Mouse (Mus musculus): ENCODE results near the gene Agap1. TPM values are rescaled to one million over a fixed set of nuclear protein-coding genes. Genes with fewer than 3 reads are reported as not detected.

Gene Agap1
- total and polyA plus RNA-seq, 3 experiments = 0.01 TPM; not detected in 2

DNA sequence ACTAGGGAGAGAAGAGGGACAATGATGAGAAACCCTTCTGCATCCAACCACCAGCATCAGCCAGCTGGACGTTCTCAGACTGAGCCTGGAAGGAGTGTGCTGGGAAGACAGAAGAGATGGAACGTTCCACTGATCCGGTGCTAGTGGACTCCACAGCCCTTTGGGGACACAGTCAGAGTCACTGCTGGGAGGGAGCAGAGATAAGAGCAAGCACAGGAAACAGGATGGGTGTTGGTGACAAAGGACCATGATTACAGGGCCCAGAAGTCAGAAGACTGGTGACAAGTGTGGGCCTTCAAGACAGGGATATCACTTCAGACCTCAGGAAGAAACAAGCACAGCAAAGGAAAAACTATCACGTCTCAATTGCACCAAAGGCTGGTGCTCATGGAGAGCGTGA, 25.9 kb upstream of the Agap1 start:
- no peak for TF ChIP-seq MAX (IDR thresholded peaks at IDR 0.05; ENCODE audit: low read length)
- no peak for TF ChIP-seq POLR2AphosphoS5 (IDR thresholded peaks at IDR 0.05; ENCODE audit: borderline replicate concordance, low read depth, low read length)
- TF ChIP-seq ZKSCAN1 (IDR thresholded peaks at IDR 0.05; ENCODE audit: low read depth, low read length) = no peak
- no peak for TF ChIP-seq ETS1 (IDR thresholded peaks at IDR 0.05; ENCODE audit: low read depth, low read length)
- no peak for TF ChIP-seq E2F4 (IDR thresholded peaks at IDR 0.05; ENCODE audit: borderline replicate concordance, low read depth, low read length)
- TF ChIP-seq GATA1 (IDR thresholded peaks at IDR 0.05; ENCODE audit: low read depth, low read length) = no peak
- H3K79me2 ChIP-seq (ENCODE audit: control insufficient read depth, insufficient read depth, low read length, poor library complexity) = no peaks in the 10 kb centered on the region
- H3K4me3 ChIP-seq (ENCODE audit: control insufficient read depth in 1 of 2, insufficient read depth in 1 of 2, low read depth in 2 of 2, low read length in 2 of 2) = no peak overlapping the region
- no peaks in the 10 kb centered on the region for H3K27me3 ChIP-seq (ENCODE audit: control insufficient read depth in 1 of 2, insufficient read depth in 2 of 2, low read length in 2 of 2)
- no peaks in the 10 kb centered on the region for H3K4me1 ChIP-seq (ENCODE audit: control insufficient read depth in 1 of 2, insufficient read depth in 2 of 2, low read length in 2 of 2)
- no peak overlapping the region for H3K27ac ChIP-seq (ENCODE audit: control insufficient read depth, low read depth, low read length)
- H3K9me3 ChIP-seq (replicated peaks; ENCODE audit: insufficient read depth, low read length) = no peaks in the 10 kb centered on the region
- H3K9ac ChIP-seq (ENCODE audit: control insufficient read depth, low read depth, low read length, poor library complexity, severe bottlenecking) = no peak overlapping the region
- DNase-seq (ENCODE audit: low read depth, low spot score) = no peak
- no peaks in the 10 kb centered on the region for H3K36me3 ChIP-seq (ENCODE audit: control insufficient read depth in 1 of 2, insufficient read depth in 2 of 2, low read length in 2 of 2)

DNA sequence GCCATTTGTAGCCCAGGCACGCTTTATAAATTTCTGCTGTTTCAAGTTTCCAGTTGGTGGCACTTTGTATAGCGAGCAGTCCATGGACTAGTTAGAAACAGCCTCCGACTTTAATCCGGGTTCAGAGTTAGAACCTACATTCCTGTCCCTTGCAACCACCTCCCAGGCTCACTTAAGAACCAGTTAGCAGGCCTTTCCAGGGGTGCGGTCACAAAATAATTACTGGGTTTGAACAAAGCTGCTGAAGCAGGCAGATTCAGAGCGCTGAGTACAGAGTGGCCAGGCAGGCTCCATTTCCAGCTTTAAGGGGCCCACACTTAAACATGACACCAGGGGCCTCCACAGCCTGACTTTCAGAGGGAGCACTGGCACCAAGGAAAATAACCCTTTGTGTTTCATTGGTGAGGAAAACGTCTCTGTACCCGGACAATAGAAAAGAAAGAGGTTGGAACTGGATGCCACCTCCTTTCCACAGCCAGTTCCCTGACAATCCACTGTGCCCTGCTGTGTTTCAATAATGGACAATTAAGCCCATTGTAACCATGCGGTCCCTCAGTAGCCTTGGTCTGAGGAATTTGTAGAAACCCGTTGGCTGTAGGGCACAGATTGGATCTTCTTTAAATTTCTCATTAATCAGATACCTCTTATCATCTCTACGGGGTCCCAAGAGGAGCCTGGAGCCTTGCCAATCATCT, 24.5 kb upstream of the Agap1 start:
- Histone ChIP-seq H3K36me3 (ENCODE audit: control insufficient read depth in 1 of 2, insufficient read depth in 2 of 2, low read length in 2 of 2) (no peaks in the 10 kb centered on the region), H3K4me3 (ENCODE audit: control insufficient read depth in 1 of 2, insufficient read depth in 1 of 2, low read depth in 2 of 2, low read length in 2 of 2) (no peak overlapping the region), H3K27ac (ENCODE audit: control insufficient read depth, low read depth, low read length) (no peak overlapping the region), H3K79me2 (ENCODE audit: control insufficient read depth, insufficient read depth, low read length, poor library complexity) (no peaks in the 10 kb centered on the region), H3K27me3 (ENCODE audit: control insufficient read depth in 1 of 2, insufficient read depth in 2 of 2, low read length in 2 of 2) (no peaks in the 10 kb centered on the region), H3K4me1 (ENCODE audit: control insufficient read depth in 1 of 2, insufficient read depth in 2 of 2, low read length in 2 of 2) (no peaks in the 10 kb centered on the region), H3K9me3 (replicated peaks; ENCODE audit: insufficient read depth, low read length) (no peaks in the 10 kb centered on the region), H3K9ac (ENCODE audit: control insufficient read depth, low read depth, low read length, poor library complexity, severe bottlenecking) (no peak overlapping the region)
- TF ChIP-seq NRF1 (IDR thresholded peaks at IDR 0.05; ENCODE audit: insufficient read depth, low read depth, low read length, poor library complexity, severe bottlenecking) = no peak
- TF ChIP-seq ELF1 (IDR thresholded peaks at IDR 0.05; ENCODE audit: low read depth, low read length) = no peak
- no peak for TF ChIP-seq ZMIZ1 (IDR thresholded peaks at IDR 0.05; ENCODE audit: low read depth, low read length)
- TF ChIP-seq SIN3A (IDR thresholded peaks at IDR 0.05; ENCODE audit: low read length) = no peak
- no peak for TF ChIP-seq MYC (IDR thresholded peaks at IDR 0.05; ENCODE audit: low read depth, low read length)
- no peak for DNase-seq (ENCODE audit: low read depth, low spot score)

DNA sequence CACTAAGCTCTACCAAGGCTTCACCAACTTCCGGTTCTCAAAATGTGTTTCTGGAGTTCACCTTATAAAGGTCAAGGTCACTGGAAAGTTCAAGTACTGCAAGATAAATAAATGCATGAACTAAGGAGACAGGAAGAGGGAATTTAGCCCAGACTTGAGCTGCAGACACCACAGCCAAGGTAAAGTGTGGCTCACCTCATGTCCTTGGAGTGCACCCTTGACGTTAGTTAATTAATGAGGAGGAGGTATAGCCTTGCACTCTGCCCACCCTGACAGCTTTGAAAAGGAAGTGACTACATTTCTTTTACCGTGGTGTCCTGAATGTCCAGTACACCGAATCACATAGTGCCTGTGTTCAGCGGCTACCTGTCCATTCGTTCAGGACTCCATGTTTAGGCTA, 15.3 kb upstream of the Agap1 start:
- Histone ChIP-seq H3K9me3 (replicated peaks; ENCODE audit: insufficient read depth, low read length) (no peaks in the 10 kb centered on the region), H3K4me3 (ENCODE audit: control insufficient read depth in 1 of 2, insufficient read depth in 1 of 2, low read depth in 2 of 2, low read length in 2 of 2) (no peak overlapping the region), H3K4me1 (ENCODE audit: control insufficient read depth in 1 of 2, insufficient read depth in 2 of 2, low read length in 2 of 2) (no peaks in the 10 kb centered on the region), H3K36me3 (ENCODE audit: control insufficient read depth in 1 of 2, insufficient read depth in 2 of 2, low read length in 2 of 2) (no peaks in the 10 kb centered on the region), H3K27ac (ENCODE audit: control insufficient read depth, low read depth, low read length) (no peak overlapping the region), H3K9ac (ENCODE audit: control insufficient read depth, low read depth, low read length, poor library complexity, severe bottlenecking) (no peak overlapping the region), H3K79me2 (ENCODE audit: control insufficient read depth, insufficient read depth, low read length, poor library complexity) (no peaks in the 10 kb centered on the region), H3K27me3 (ENCODE audit: control insufficient read depth in 1 of 2, insufficient read depth in 2 of 2, low read length in 2 of 2) (no peaks in the 10 kb centered on the region)
- no peak for DNase-seq (ENCODE audit: low read depth, low spot score)
- TF ChIP-seq MEF2A (IDR thresholded peaks at IDR 0.05; ENCODE audit: extremely low read depth, insufficient replicate concordance, low read depth, low read length, poor library complexity, severe bottlenecking) (no peak), E2F4 (IDR thresholded peaks at IDR 0.05; ENCODE audit: borderline replicate concordance, low read depth, low read length) (no peak), CTCF (IDR thresholded peaks at IDR 0.05 in 2 of 3, conservative IDR thresholded peaks at IDR 0.05 in 1 of 3; ENCODE audit: control insufficient read depth in 1 of 3, insufficient read depth in 1 of 3, low read depth in 2 of 3, low read length in 3 of 3, poor library complexity in 1 of 3, severe bottlenecking in 1 of 3) (no peak), CHD1 (IDR thresholded peaks at IDR 0.05; ENCODE audit: low read depth, low read length) (no peak), RCOR1 (IDR thresholded peaks at IDR 0.05; ENCODE audit: low read depth, low read length) (no peak), EP300 (IDR thresholded peaks at IDR 0.05; ENCODE audit: low read depth in 1 of 2, low read length in 2 of 2) (no peak), SMC3 (IDR thresholded peaks at IDR 0.05; ENCODE audit: low read depth, low read length) (no peak), TCF12 (IDR thresholded peaks at IDR 0.05; ENCODE audit: low read depth, low read length) (no peak), GABPA (IDR thresholded peaks at IDR 0.05; ENCODE audit: low read depth, low read length) (no peak), BHLHE40 (IDR thresholded peaks at IDR 0.05; ENCODE audit: borderline replicate concordance, low read depth, low read length) (no peak), POLR2AphosphoS2 (IDR thresholded peaks at IDR 0.05; ENCODE audit: low read length) (no peak), MAFK (IDR thresholded peaks at IDR 0.05; ENCODE audit: borderline replicate concordance, low read depth, low read length) (no peak), POLR2AphosphoS5 (IDR thresholded peaks at IDR 0.05; ENCODE audit: borderline replicate concordance, low read depth, low read length) (no peak), TBP (IDR thresholded peaks at IDR 0.05; ENCODE audit: low read depth, low read length) (no peak), ZKSCAN1 (IDR thresholded peaks at IDR 0.05; ENCODE audit: low read depth, low read length) (no peak)

All from MEL (cell line).